Mouse (Mus musculus) cerebellum, adult (tissue): ENCODE results near the gene Ndufaf2.

Experiments used
- ATAC-seq: cut with Nextera tagmentation; 2 replicates; pipeline ENCODE4 v1.9.2; 2017; ENCODE audit warnings: mild to moderate bottlenecking, moderate library complexity, mixed read lengths; ENCODE audit not compliant: insufficient number of reproducible peaks, low FRiP score, low TSS enrichment

Ndufaf2 gene

GRCm38 (mm10) chr13:108094681-108095080 lies 63.7 kb downstream of the Ndufaf2 start:
- ATAC-seq = no peak

- ATAC-seq = no peak
Observed at GRCm38 (mm10) chr13:108092290-108092689, 66.1 kb downstream of the Ndufaf2 start.

- no peak for ATAC-seq
Observed at GRCm38 (mm10) chr13:108086724-108087123, 71.7 kb downstream of the Ndufaf2 start.

- no peak for ATAC-seq
Observed at GRCm38 (mm10) chr13:108086036-108086435, 72.4 kb downstream of the Ndufaf2 start.

GRCm38 (mm10) chr13:108084086-108084485 lies 74.3 kb downstream of the Ndufaf2 start:
- peak; percentile 74; the same call in 1 of the 2 replicates for ATAC-seq

- ATAC-seq = no peak
Observed at GRCm38 (mm10) chr13:108077901-108078300, 80.5 kb downstream of the Ndufaf2 start.

- ATAC-seq = no peak
Observed at GRCm38 (mm10) chr13:108077476-108077875, 80.9 kb downstream of the Ndufaf2 start.

GRCm38 (mm10) chr13:108070171-108070570 lies 88.3 kb downstream of the Ndufaf2 start:
- ATAC-seq = no peak

GRCm38 (mm10) chr13:108069151-108069550 lies 89.3 kb downstream of the Ndufaf2 start:
- ATAC-seq = no peak

- no peak for ATAC-seq
Observed at GRCm38 (mm10) chr13:108066021-108066420, 92.4 kb downstream of the Ndufaf2 start.

GRCm38 (mm10) chr13:108064331-108064730 lies 94.1 kb downstream of the Ndufaf2 start:
- ATAC-seq = no peak

- ATAC-seq = no peak
Observed at GRCm38 (mm10) chr13:108063374-108064134, 94.9 kb downstream of the Ndufaf2 start.

GRCm38 (mm10) chr13:108062900-108063299 lies 95.5 kb downstream of the Ndufaf2 start:
- no peak for ATAC-seq

- no peak for ATAC-seq
Observed at GRCm38 (mm10) chr13:108060936-108061578, 97.4 kb downstream of the Ndufaf2 start.

- no peak for ATAC-seq
Observed at GRCm38 (mm10) chr13:108060286-108060885, 98.0 kb downstream of the Ndufaf2 start.

- ATAC-seq = no peak
Observed at GRCm38 (mm10) chr13:108056896-108057295, 101.5 kb downstream of the Ndufaf2 start.

GRCm38 (mm10) chr13:108047364-108047763 lies 111.1 kb downstream of the Ndufaf2 start:
- ATAC-seq = no peak

- ATAC-seq = no peak
Observed at GRCm38 (mm10) chr13:108046891-108047290, 111.5 kb downstream of the Ndufaf2 start.

GRCm38 (mm10) chr13:108046071-108046470 lies 112.4 kb downstream of the Ndufaf2 start:
- ATAC-seq = no peak

- ATAC-seq = no peak
Observed at GRCm38 (mm10) chr13:108045646-108046045, 112.8 kb downstream of the Ndufaf2 start.

- ATAC-seq = peak; percentile 92
Observed at GRCm38 (mm10) chr13:108044222-108044941, 114.0 kb downstream of the Ndufaf2 start, which contains the start of gene Smim15. TSS of gene Smim15 (plus strand) at chr13:108044446.
